Mouse (Mus musculus): ENCODE measurements around the gene Gpatch2l. TPM values are rescaled to one million over a fixed set of nuclear protein-coding genes. Genes with fewer than 3 reads are reported as not detected.

Gene Gpatch2l
- total and polyA plus RNA-seq, 2 experiments from 2014 or later = 23.7 to 29.3 TPM

DNA sequence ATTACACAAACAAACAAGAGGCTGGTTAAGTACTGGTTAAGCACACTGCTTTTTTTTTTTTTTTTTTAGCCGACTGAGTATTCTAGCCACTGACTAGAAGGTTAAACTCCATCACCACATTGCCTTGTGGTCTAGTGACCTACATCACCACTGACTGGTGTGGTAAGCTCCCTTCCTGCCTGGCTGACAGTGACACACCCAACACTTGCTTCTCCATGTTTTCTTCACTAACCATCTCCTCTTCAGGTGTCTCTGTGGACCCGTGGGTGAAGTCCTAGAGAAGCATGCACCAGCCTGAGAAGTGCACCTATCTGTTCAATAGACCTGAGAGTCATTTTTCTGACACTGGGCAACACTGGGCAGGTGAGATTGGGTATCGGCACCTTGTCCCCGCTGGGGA, 68.2 kb downstream of the Gpatch2l start:
- H3K4me2 ChIP-seq (ENCODE audit: low read depth, low read length, poor library complexity, severe bottlenecking) = no peak overlapping the region
- DNase-seq (ENCODE audit: low spot score) = no peak
- no peaks in the 10 kb centered on the region for H3K9me3 ChIP-seq (ENCODE audit: low read length)
- H3K4me3 ChIP-seq (ENCODE audit: low read depth, low read length) = no peak overlapping the region
- no peaks in the 10 kb centered on the region for H3K36me3 ChIP-seq (ENCODE audit: insufficient read depth, low read length)
- whole genome bisulfite sequencing = 89% methylated on average over 4 of the region's 4 CpGs
- H3K4me1 ChIP-seq (ENCODE audit: insufficient read depth, low read length) = no peaks in the 10 kb centered on the region
- no peak for TF ChIP-seq CTCF (IDR thresholded peaks at IDR 0.05)
- H3K9ac ChIP-seq (replicated peaks; ENCODE audit: low read length, poor library complexity, severe bottlenecking) = no peak overlapping the region
- no peak for ATAC-seq (ENCODE audit: low FRiP score)
- no peak overlapping the region for H3K27ac ChIP-seq (ENCODE audit: low read depth, low read length)
- H3K27me3 ChIP-seq (ENCODE audit: insufficient read depth, low read length) = 0 out of 2 replicates have a peak, but pooled peaks cover 3% of the 10 kb centered on the region

DNA sequence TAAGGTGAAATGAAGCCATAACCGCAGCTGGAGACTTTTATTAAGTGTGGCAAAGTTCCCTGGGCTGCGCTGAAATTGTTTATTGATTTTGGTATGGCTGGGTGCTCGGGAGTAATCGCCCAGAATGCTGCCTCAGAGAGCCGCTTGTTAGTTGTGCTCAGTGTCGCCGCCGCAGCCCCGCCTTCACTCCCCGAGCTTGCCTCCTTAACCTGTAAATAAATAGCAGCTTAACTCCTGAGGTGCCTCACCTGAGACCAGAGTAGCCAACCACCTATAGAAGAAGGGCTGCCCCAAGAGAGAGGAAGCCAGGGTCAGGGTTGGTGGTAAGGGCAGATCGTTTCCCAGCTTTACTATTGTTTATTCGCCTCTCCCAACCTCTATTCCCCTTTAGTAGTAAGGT, 79.0 kb downstream of the Gpatch2l start:
- no peak overlapping the region for H3K27ac ChIP-seq (ENCODE audit: low read depth, low read length)
- DNase-seq (ENCODE audit: low spot score) (no peak), ATAC-seq (ENCODE audit: low FRiP score) (no peak)
- no peak for TF ChIP-seq CTCF (IDR thresholded peaks at IDR 0.05)
- WGBS = 32% methylated on average over 12 of the region's 12 CpGs
- H3K9me3 ChIP-seq (ENCODE audit: low read length) = no peaks in the 10 kb centered on the region
- H3K36me3 ChIP-seq (ENCODE audit: insufficient read depth, low read length) = no peaks in the 10 kb centered on the region
- no peak overlapping the region for H3K9ac ChIP-seq (replicated peaks; ENCODE audit: low read length, poor library complexity, severe bottlenecking)
- H3K4me2 ChIP-seq (ENCODE audit: low read depth, low read length, poor library complexity, severe bottlenecking) = no peak overlapping the region
- no peaks in the 10 kb centered on the region for H3K27me3 ChIP-seq (ENCODE audit: insufficient read depth, low read length)
- H3K4me3 ChIP-seq (ENCODE audit: low read depth, low read length) = no peak overlapping the region
- no peaks in the 10 kb centered on the region for H3K4me1 ChIP-seq (ENCODE audit: insufficient read depth, low read length)

DNA sequence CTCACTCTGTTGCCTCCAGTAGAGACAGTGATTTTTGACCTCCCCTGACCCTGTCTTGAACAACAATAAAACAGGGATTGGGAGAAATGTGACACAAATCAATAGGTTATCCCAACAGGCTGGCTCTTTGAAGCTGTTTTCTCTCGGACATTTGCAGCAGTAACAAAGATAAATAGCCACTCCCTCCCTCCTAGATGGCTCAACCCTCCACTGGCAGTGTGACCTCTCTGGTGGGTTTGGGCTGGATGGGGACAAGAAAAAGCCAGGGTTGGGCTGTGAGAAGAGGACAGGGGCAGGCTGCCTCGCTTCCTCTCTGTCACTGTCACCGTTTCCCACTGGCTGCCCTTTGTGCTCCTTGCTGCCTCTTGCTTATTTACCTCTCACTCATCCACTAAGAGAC, 82.6 kb downstream of the Gpatch2l start:
- H3K9ac ChIP-seq (replicated peaks; ENCODE audit: low read length, poor library complexity, severe bottlenecking) = no peak overlapping the region
- H3K4me1 ChIP-seq (ENCODE audit: insufficient read depth, low read length) = no peaks in the 10 kb centered on the region
- no peak overlapping the region for H3K4me2 ChIP-seq (ENCODE audit: low read depth, low read length, poor library complexity, severe bottlenecking)
- H3K9me3 ChIP-seq (ENCODE audit: low read length) = no peaks in the 10 kb centered on the region
- H3K4me3 ChIP-seq (ENCODE audit: low read depth, low read length) = no peak overlapping the region
- no peaks in the 10 kb centered on the region for H3K27me3 ChIP-seq (ENCODE audit: insufficient read depth, low read length)
- H3K27ac ChIP-seq (ENCODE audit: low read depth, low read length) = no peak overlapping the region
- no peak for DNase-seq (ENCODE audit: low spot score)
- no peaks in the 10 kb centered on the region for H3K36me3 ChIP-seq (ENCODE audit: insufficient read depth, low read length)
- ATAC-seq (ENCODE audit: low FRiP score) = no peak
- no peak for TF ChIP-seq CTCF (IDR thresholded peaks at IDR 0.05)
- 50% methylated on average over 3 of the region's 3 CpGs for WGBS

- H3K4me1 ChIP-seq (ENCODE audit: insufficient read depth, low read length) = no peaks in the 10 kb centered on the region
- DNase-seq (ENCODE audit: low spot score) (no peak), ATAC-seq (ENCODE audit: low FRiP score) (no peak)
- 53% methylated on average over 4 of the region's 4 CpGs for WGBS
- no peak overlapping the region for H3K27ac ChIP-seq (ENCODE audit: low read depth, low read length)
- no peaks in the 10 kb centered on the region for H3K9me3 ChIP-seq (ENCODE audit: low read length)
- no peaks in the 10 kb centered on the region for H3K27me3 ChIP-seq (ENCODE audit: insufficient read depth, low read length)
- TF ChIP-seq CTCF (IDR thresholded peaks at IDR 0.05) = no peak
- no peak overlapping the region for H3K4me2 ChIP-seq (ENCODE audit: low read depth, low read length, poor library complexity, severe bottlenecking)
- no peak overlapping the region for H3K4me3 ChIP-seq (ENCODE audit: low read depth, low read length)
- no peaks in the 10 kb centered on the region for H3K36me3 ChIP-seq (ENCODE audit: insufficient read depth, low read length)
- no peak overlapping the region for H3K9ac ChIP-seq (replicated peaks; ENCODE audit: low read length, poor library complexity, severe bottlenecking)
Measured at GRCm38 (mm10) chr12:86329813-86330212, 88.2 kb downstream of the Gpatch2l start.

DNA sequence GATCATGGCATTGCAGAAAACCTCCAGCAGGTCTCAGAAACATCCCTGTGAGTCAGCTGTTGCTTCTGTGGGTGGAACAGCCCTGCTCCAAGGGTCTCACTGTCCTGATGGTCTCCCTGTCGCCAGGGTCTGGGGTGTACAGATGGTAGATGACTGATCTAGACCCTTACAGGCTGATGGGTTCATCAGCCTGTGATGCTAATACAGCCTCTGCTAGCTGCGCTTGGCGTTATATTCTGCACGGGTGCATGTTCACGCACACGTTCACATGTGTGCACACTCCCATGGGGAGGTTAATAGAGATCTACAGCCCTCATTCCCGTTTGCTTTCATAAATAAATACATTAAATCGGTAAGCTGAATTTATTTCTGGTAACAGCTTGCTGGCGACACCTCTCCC, 89.0 kb downstream of the Gpatch2l start:
- Histone ChIP-seq H3K4me3 (ENCODE audit: low read depth, low read length) (no peak overlapping the region), H3K9ac (replicated peaks; ENCODE audit: low read length, poor library complexity, severe bottlenecking) (no peak overlapping the region), H3K27me3 (ENCODE audit: insufficient read depth, low read length) (no peaks in the 10 kb centered on the region), H3K4me1 (ENCODE audit: insufficient read depth, low read length) (no peaks in the 10 kb centered on the region), H3K27ac (ENCODE audit: low read depth, low read length) (no peak overlapping the region), H3K9me3 (ENCODE audit: low read length) (no peaks in the 10 kb centered on the region), H3K36me3 (ENCODE audit: insufficient read depth, low read length) (no peaks in the 10 kb centered on the region), H3K4me2 (ENCODE audit: low read depth, low read length, poor library complexity, severe bottlenecking) (no peak overlapping the region)
- DNase-seq (ENCODE audit: low spot score) (peak; percentile 5), ATAC-seq (ENCODE audit: low FRiP score) (no peak)
- TF ChIP-seq CTCF (IDR thresholded peaks at IDR 0.05) = no peak
- 60% methylated on average over 9 of the region's 9 CpGs for WGBS

GRCm38 (mm10) chr12:86331248-86331647, 89.6 kb downstream of the Gpatch2l start:
- no peak overlapping the region for H3K9ac ChIP-seq (replicated peaks; ENCODE audit: low read length, poor library complexity, severe bottlenecking)
- H3K4me1 ChIP-seq (ENCODE audit: insufficient read depth, low read length) = no peaks in the 10 kb centered on the region
- H3K9me3 ChIP-seq (ENCODE audit: low read length) = no peaks in the 10 kb centered on the region
- 44% methylated on average over 10 of the region's 10 CpGs for WGBS
- H3K4me2 ChIP-seq (ENCODE audit: low read depth, low read length, poor library complexity, severe bottlenecking) = no peak overlapping the region
- DNase-seq (ENCODE audit: low spot score) (no peak), ATAC-seq (ENCODE audit: low FRiP score) (no peak)
- H3K36me3 ChIP-seq (ENCODE audit: insufficient read depth, low read length) = no peaks in the 10 kb centered on the region
- no peak overlapping the region for H3K4me3 ChIP-seq (ENCODE audit: low read depth, low read length)
- no peak overlapping the region for H3K27ac ChIP-seq (ENCODE audit: low read depth, low read length)
- no peak for TF ChIP-seq CTCF (IDR thresholded peaks at IDR 0.05)
- H3K27me3 ChIP-seq (ENCODE audit: insufficient read depth, low read length) = no peaks in the 10 kb centered on the region

Data from midbrain, postnatal 0 days (tissue).